Mouse (Mus musculus) embryonic facial prominence, embryonic 15.5 days (tissue): ENCODE data around the gene Eml1. TPM values are rescaled to one million over a fixed set of nuclear protein-coding genes. Genes with fewer than 3 reads are reported as not detected.
A peak's percentile ranks its signal among the peaks of the same experiment; 100 is the strongest.

Source experiments
- ATAC-seq: fragments of 200-750 bp; cut with Nextera tagmentation; 2 replicates; pipeline ENCODE4 v1.8.0; 2017; ENCODE audit warnings: low read depth, moderate TSS enrichment; ENCODE audit not compliant: insufficient number of reproducible peaks, low FRiP score, low TSS enrichment
- H3K27ac ChIP-seq: fragments of 300-500 bp; sonication (generic); replicated peaks from 2 replicates; pipeline ENCODE4 v1.5.1; 2015; ENCODE audit warnings: mild to moderate bottlenecking, inconsistent platforms
- H3K27me3 ChIP-seq: fragments of 300-500 bp; sonication (generic); 2 replicates; pipeline ENCODE4 v1.6.1; 2015; ENCODE audit warnings: inconsistent platforms
- H3K36me3 ChIP-seq: fragments of 300-500 bp; sonication (generic); 2 replicates; pipeline ENCODE4 v1.6.1; 2015; ENCODE audit warnings: mild to moderate bottlenecking, inconsistent platforms
- H3K4me1 ChIP-seq: fragments of 300-500 bp; sonication (generic); 2 replicates; pipeline ENCODE4 v1.6.1; 2015; ENCODE audit warnings: inconsistent platforms
- H3K4me2 ChIP-seq: fragments of 300-500 bp; sonication (generic); replicated peaks from 2 replicates; pipeline ENCODE4 v1.6.1; 2015; ENCODE audit warnings: mild to moderate bottlenecking, inconsistent platforms
- H3K4me3 ChIP-seq: fragments of 300-500 bp; sonication (generic); replicated peaks from 2 replicates; pipeline ENCODE4 v1.5.1; 2015; ENCODE audit warnings: mild to moderate bottlenecking, inconsistent platforms
- H3K9ac ChIP-seq: fragments of 300-500 bp; sonication (generic); 2 replicates; pipeline ENCODE4 v1.6.1; 2015; ENCODE audit warnings: inconsistent platforms
- H3K9me3 ChIP-seq: fragments of 300-500 bp; sonication (generic); replicated peaks from 2 replicates; pipeline ENCODE4 v1.6.1; 2016; ENCODE audit warnings: inconsistent platforms
- WGBS: fragments of 180-500 bp; shearing (Covaris S2); methylation state at CpG from one replicate; pipeline ENCODE4 v1.1.7; 2015; 5-methylcytosine and 5-hydroxymethylcytosine counted together
- polyA plus RNA-seq: library from polyadenylated mRNA; unstranded; fragments of >200 nt; fragmentation: Nextera tagmentation; extraction: Ambion mirVana; gene quantifications from 2 replicates; pipeline ENCODE4 v1.2.1, GENCODE M21; 2015

Gene Eml1
- polyA plus RNA-seq = 58.2 and 64.7 TPM in 2 replicates

DNA sequence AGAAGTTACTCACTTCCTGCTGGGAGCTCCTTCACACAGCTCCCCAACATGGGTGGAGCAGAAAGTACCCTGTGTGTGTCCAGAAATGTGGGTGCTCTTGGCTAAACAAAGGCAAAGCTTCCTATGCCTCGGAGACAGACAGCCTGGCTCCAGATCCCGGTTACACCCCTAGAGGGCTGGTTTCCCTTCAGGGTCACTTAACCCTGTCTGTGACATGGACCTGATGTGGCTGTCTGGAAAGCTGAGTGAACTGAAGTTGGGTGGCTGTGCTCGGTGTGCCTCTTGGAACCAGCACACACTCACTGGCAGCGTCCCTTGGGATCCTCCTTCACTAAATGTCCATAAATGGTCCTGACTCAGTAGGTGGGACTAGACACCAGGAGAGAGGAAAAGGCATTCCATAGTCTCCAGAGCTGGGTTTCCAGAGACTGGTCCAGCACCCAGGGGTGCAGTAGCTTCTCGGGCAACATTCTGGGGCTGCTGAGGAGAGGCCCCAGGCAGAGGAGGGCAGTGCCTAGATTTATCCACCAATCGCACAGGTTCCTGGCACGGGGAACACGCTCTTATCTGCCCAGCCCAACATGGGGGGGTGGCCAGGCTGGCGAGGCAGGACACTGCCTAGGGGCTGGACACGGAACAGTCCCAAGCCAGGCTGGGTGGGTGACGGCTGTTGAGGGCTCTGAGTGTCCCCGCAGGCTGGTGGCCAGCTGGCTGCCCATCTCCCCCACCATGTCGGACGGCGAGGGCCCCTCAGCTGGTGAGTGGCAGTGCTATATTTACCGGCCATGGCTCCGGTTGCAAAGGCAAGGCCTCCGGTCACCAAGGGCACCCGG is at the start of gene Eml1:
Gene Eml1 (plus strand): TSS at position 362 of the 833 bp plus-strand sequence.
- H3K4me1 ChIP-seq = peaks cover 28% of the 10 kb centered on the region
- peak; percentile 44; the same call in 1 of the 2 replicates for ATAC-seq
- WGBS = 71% methylated on average over 19 of the region's 19 CpGs

DNA sequence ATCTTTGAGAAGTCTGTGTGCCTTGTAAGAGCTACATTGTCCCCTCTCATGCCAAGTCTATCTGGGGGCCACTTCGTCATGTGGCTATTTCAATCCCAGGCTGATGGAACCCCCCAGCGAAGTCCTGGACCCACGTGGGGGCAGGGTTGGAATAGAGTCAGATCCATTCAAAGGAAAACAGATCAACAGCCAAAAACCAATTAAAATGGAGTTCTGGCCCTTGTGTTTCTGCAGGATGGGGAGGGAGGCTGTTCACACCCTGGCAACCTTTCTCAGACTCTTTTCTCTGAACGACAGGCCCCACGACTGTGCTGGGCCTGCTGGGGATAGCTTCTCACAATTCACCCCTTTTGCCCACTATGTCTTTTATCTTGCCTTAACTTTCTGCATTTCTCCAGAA is 44.4 kb upstream of the Eml1 start:
- WGBS = 54% methylated on average over 5 of the region's 5 CpGs

More for the DNA sequence above, at the start of gene Eml1:
- H3K36me3 ChIP-seq = no peaks in the 10 kb centered on the region
- H3K4me2 ChIP-seq = no peak within 1 kb of the TSS
- H3K27me3 ChIP-seq = no peaks in the 10 kb centered on the region
- no peak within 1 kb of the TSS for H3K9ac ChIP-seq
- H3K9me3 ChIP-seq = no peaks in the 10 kb centered on the region
- H3K4me3 ChIP-seq = no peak within 1 kb of the TSS
- H3K27ac ChIP-seq = 0 out of 2 replicates have a peak within 1 kb of the TSS, but pooled peaks have one; percentile 13

DNA sequence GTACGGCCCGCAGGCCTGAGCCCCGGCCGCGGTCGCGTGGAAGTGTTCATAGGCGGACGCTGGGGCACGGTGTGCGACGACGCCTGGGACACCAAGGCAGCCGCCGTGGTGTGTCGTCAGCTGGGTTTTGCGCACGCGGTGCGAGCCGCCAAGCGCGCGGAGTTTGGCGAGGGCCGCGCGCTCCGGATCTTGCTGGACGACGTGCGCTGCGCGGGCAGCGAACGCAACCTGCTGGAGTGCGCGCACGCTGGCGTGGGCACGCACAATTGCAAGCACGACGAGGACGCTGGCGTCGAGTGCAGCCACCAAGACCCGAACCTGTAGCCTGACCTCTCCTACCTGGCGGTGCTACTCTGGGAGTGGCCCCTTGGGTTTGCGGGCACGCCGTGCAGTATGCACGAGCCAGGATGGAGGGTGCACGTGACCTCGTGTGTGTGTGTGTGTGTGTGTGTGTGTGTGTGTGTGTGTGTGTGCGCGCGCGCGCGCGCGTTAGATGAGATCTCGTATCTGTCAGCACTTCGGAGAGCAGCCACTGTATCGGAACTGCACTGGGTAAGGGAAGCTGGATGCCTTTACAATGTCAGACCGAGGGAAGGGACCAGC is 42.8 kb upstream of the Eml1 start:
- peak; percentile 60; the same call in 1 of the 2 replicates for ATAC-seq
- Histone ChIP-seq H3K4me1 (peaks cover 16% of the 10 kb centered on the region), H3K36me3 (no peaks in the 10 kb centered on the region), H3K27ac (no peak overlapping the region), H3K27me3 (peaks cover 58% of the 10 kb centered on the region), H3K9me3 (no peaks in the 10 kb centered on the region), H3K4me2 (peak overlapping the region; percentile 87), H3K4me3 (peak overlapping the region; percentile 43), H3K9ac (no peak overlapping the region)
- 2% methylated on average over 66 of the region's 66 CpGs for WGBS

More for the DNA sequence above, 44.4 kb upstream of the Eml1 start:
- peaks cover 56% of the 10 kb centered on the region for H3K27me3 ChIP-seq
- no peaks in the 10 kb centered on the region for H3K36me3 ChIP-seq
- H3K4me1 ChIP-seq = peaks cover 13% of the 10 kb centered on the region
- no peak for ATAC-seq
- no peak overlapping the region for H3K4me2 ChIP-seq
- no peak overlapping the region for H3K9ac ChIP-seq
- no peak overlapping the region for H3K4me3 ChIP-seq
- no peak overlapping the region for H3K27ac ChIP-seq
- H3K9me3 ChIP-seq = no peaks in the 10 kb centered on the region

- H3K27ac ChIP-seq = 0 out of 2 replicates have a peak overlapping the region, but pooled peaks have one; percentile 76
- H3K36me3 ChIP-seq = no peaks in the 10 kb centered on the region
- peaks cover 24% of the 10 kb centered on the region for H3K4me1 ChIP-seq
- peak overlapping the region; percentile 65 for H3K4me3 ChIP-seq
- H3K9ac ChIP-seq = no peak overlapping the region
- H3K9me3 ChIP-seq = no peaks in the 10 kb centered on the region
- 2% methylated on average over 16 of the region's 16 CpGs for whole genome bisulfite sequencing
- peak overlapping the region; percentile 99 for H3K4me2 ChIP-seq
- ATAC-seq = no peak
- H3K27me3 ChIP-seq = peaks cover 49% of the 10 kb centered on the region
Observed at GRCm38 (mm10) chr12:108333056-108333455, 37.7 kb upstream of the Eml1 start.

- peak; percentile 6 for ATAC-seq
- H3K9me3 ChIP-seq = no peaks in the 10 kb centered on the region
- H3K36me3 ChIP-seq = no peaks in the 10 kb centered on the region
- no peak overlapping the region for H3K9ac ChIP-seq
- H3K4me3 ChIP-seq = peak overlapping the region; percentile 65
- under 1% methylated on average over 22 of the region's 22 CpGs for WGBS
- peak overlapping the region; percentile 99 for H3K4me2 ChIP-seq
- H3K4me1 ChIP-seq = peaks cover 20% of the 10 kb centered on the region
- peak overlapping the region; percentile 76 for H3K27ac ChIP-seq
- peaks cover 47% of the 10 kb centered on the region for H3K27me3 ChIP-seq
Observed at GRCm38 (mm10) chr12:108333481-108333882, 37.3 kb upstream of the Eml1 start.

GRCm38 (mm10) chr12:108333895-108334445 is 36.8 kb upstream of the Eml1 start, which contains the start of gene Cyp46a1:
Gene Cyp46a1 (plus strand): TSS chr12:108334381.
- Histone ChIP-seq H3K4me3 (peak within 1 kb of the TSS; percentile 65), H3K9me3 (no peaks in the 10 kb centered on the region), H3K9ac (peak within 1 kb of the TSS; percentile 44), H3K36me3 (no peaks in the 10 kb centered on the region), H3K4me1 (peaks cover 18% of the 10 kb centered on the region), H3K27ac (peak within 1 kb of the TSS; percentile 76), H3K4me2 (peak within 1 kb of the TSS; percentile 99), H3K27me3 (peaks cover 42% of the 10 kb centered on the region)
- WGBS = 1% methylated on average over 42 of the region's 56 CpGs
- peak; percentile 95 for ATAC-seq

- H3K9ac ChIP-seq = peak overlapping the region; percentile 44
- ATAC-seq = no peak; the same call in 1 of the 2 replicates
- peak overlapping the region; percentile 23; the same call in 1 of the 2 replicates for H3K27ac ChIP-seq
- peaks cover 37% of the 10 kb centered on the region for H3K27me3 ChIP-seq
- H3K4me1 ChIP-seq = peaks cover 18% of the 10 kb centered on the region
- H3K4me3 ChIP-seq = peak overlapping the region; percentile 65
- H3K36me3 ChIP-seq = no peaks in the 10 kb centered on the region
- H3K9me3 ChIP-seq = no peaks in the 10 kb centered on the region
- 1% methylated on average over 32 of the region's 32 CpGs for WGBS
- peak overlapping the region; percentile 99 for H3K4me2 ChIP-seq
Observed at GRCm38 (mm10) chr12:108334529-108334928, 36.2 kb upstream of the Eml1 start.

- Histone ChIP-seq H3K4me1 (peaks cover 8% of the 10 kb centered on the region), H3K36me3 (no peaks in the 10 kb centered on the region), H3K4me3 (no peak overlapping the region), H3K4me2 (no peak overlapping the region), H3K27me3 (peaks cover 14% of the 10 kb centered on the region), H3K27ac (no peak overlapping the region), H3K9ac (no peak overlapping the region), H3K9me3 (no peaks in the 10 kb centered on the region)
- no peak for ATAC-seq
- 20% methylated on average over 14 of the region's 14 CpGs for WGBS
Observed at GRCm38 (mm10) chr12:108338572-108339190, 32.1 kb upstream of the Eml1 start.

DNA sequence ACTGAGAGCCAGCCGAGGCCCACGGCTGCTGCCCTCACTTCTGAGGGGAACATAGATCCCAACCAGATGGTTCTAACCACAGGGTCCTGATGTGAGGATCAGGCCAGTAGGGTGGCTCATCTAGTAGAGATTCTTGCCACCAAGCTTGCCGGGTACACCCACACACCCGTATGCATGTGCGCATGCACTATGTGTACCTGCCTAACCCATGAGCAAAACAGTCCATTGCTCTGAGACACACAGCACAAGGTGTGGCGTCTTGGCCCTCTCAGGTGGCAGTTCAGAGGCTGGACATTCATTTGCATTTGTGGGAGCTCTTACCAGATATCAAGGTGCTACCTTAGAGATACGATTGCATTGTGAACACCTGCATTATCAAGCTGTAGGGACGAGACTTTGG is 22.6 kb upstream of the Eml1 start:
- ATAC-seq = no peak
- Histone ChIP-seq H3K4me1 (peaks cover 9% of the 10 kb centered on the region), H3K36me3 (no peaks in the 10 kb centered on the region), H3K27ac (no peak overlapping the region), H3K4me2 (no peak overlapping the region), H3K27me3 (peaks cover 30% of the 10 kb centered on the region), H3K9me3 (no peaks in the 10 kb centered on the region), H3K4me3 (no peak overlapping the region), H3K9ac (no peak overlapping the region)
- 75% methylated on average over 8 of the region's 8 CpGs for whole genome bisulfite sequencing

DNA sequence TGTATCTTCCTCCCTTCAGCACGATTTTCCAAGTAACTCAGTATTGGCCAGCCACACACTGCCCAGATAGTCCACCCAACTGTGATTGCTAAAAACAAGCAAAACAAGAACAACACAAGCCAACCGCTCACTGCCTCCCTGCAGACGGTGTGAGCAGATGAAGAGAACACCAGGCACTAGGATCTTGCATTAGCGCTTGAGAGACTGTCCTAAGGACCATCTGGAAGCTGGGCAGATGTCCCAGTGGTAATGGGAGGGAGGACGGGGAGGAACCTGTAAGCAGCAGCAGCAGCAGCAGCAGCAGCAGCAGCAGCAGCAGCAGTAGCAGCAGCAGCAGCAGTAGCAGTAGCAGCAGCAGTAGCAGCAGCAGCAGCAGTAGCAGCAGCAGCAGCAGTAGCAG is 21.7 kb upstream of the Eml1 start:
- Histone ChIP-seq H3K9ac (no peak overlapping the region), H3K9me3 (no peaks in the 10 kb centered on the region), H3K4me1 (peaks cover 11% of the 10 kb centered on the region), H3K27ac (no peak overlapping the region), H3K27me3 (peaks cover 39% of the 10 kb centered on the region), H3K4me2 (no peak overlapping the region), H3K36me3 (no peaks in the 10 kb centered on the region), H3K4me3 (no peak overlapping the region)
- WGBS = 62% methylated on average over 5 of the region's 5 CpGs
- ATAC-seq = no peak

GRCm38 (mm10) chr12:108350931-108351330 is 19.8 kb upstream of the Eml1 start:
- Histone ChIP-seq H3K9ac (no peak overlapping the region), H3K4me3 (no peak overlapping the region), H3K27me3 (peaks cover 45% of the 10 kb centered on the region), H3K36me3 (no peaks in the 10 kb centered on the region), H3K4me1 (peaks cover 11% of the 10 kb centered on the region), H3K4me2 (no peak overlapping the region), H3K9me3 (no peaks in the 10 kb centered on the region), H3K27ac (no peak overlapping the region)
- 79% methylated on average over 10 of the region's 10 CpGs for WGBS
- ATAC-seq = no peak
